Mouse (Mus musculus) small intestine, adult 2 months (tissue): ENCODE data around the gene Slc16a13.

ENCODE experiments used
- CTCF ChIP-seq: fragments of 200-500 bp; IDR thresholded peaks from 2 replicates; pipeline ENCODE4 v1.5.1; 2012; ENCODE audit warnings: low read depth, mild to moderate bottlenecking, control low read depth, inconsistent platforms, low read length, moderate library complexity, mixed read lengths; ENCODE audit not compliant: insufficient replicate concordance, insufficient read length; ENCODE audit errors: extremely low read depth
- POLR2A ChIP-seq: fragments of 200-500 bp; IDR thresholded peaks from 2 replicates; pipeline ENCODE4 v1.6.1; 2012; ENCODE audit warnings: low read depth, mild to moderate bottlenecking, control low read depth, inconsistent platforms, low read length, moderate library complexity

DNA sequence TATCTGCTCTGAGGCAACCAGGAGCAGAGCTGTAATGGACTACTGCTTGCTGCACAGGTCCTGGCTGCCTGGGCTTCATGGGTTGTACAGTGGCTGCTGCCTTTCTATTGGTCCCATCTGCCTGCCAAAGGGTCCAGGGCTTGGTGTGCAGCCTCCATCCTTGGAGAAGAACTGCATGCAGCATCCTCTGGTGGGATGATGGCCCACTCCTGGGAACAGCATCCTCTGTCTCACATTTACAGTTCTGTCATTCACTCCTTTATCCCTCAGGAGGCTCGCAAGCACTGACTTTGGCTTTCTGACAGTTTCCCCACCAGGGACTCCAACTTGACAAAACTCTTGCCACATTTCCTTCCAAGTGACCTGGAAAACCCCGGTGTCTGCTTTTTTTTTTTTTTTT, 14.1 kb downstream of the Slc16a13 start:
- TF ChIP-seq CTCF, result no peak
- no peak for TF ChIP-seq POLR2A
